Mouse (Mus musculus): ENCODE measurements around the gene Smg9. TPM values are rescaled to one million over a fixed set of nuclear protein-coding genes. Genes with fewer than 3 reads are reported as not detected.

Gene Smg9
- polyA plus RNA-seq, 2 experiments: 11.2 to 20.6 TPM

DNA sequence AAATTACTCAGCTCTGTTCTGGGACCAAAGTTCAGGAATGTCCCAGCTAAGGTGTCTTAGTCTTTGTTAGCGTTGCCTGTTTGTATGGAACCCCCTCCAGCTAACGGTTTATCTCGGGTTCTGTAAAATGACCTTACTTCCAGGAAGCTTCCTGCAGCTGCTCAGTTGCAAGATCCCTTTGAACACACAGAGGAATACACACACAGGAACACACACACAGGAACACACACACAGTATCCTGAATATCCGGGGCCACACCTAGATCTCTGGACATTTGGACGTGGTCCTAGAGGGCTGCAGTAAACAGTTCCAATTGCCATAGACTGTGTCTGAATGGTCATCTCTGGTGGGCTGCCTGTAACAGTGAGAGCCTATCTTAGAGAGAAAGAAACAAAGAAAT is 56.3 kb downstream of the Smg9 start:
- DNase-seq (ENCODE audit: low read depth in 3 of 3, low spot score in 3 of 3): no peak
- H3K9ac ChIP-seq (replicated peaks): no peak overlapping the region
- no peak overlapping the region for H3K4me2 ChIP-seq (ENCODE audit: low read depth)
- no peaks in the 10 kb centered on the region for H3K9me3 ChIP-seq (ENCODE audit: control insufficient read depth, low read length)
- WGBS (ENCODE audit: insufficient replicate concordance): 56% methylated on average over 5 of the region's 5 CpGs
- H3K36me3 ChIP-seq (replicated peaks; ENCODE audit: control insufficient read depth, insufficient read depth, low read depth): no peaks in the 10 kb centered on the region
- H3K27ac ChIP-seq: no peak overlapping the region
- H3K4me1 ChIP-seq (replicated peaks; ENCODE audit: control insufficient read depth in 2 of 2, insufficient read depth in 2 of 2, low read length in 1 of 2): peaks cover 0 to 5% of the 10 kb centered on the region in 2 experiments; a peak in 2 of 4 replicates
- no peak overlapping the region for H3K4me3 ChIP-seq (ENCODE audit: insufficient read depth in 1 of 2, low read depth in 2 of 2, low read length in 2 of 2)
- H3K27me3 ChIP-seq (ENCODE audit: control insufficient read depth, insufficient read depth, low read length): no peaks in the 10 kb centered on the region
- no peak for TF ChIP-seq EP300 (IDR thresholded peaks at IDR 0.05; ENCODE audit: low read depth)
- no peak for TF ChIP-seq CTCF (IDR thresholded peaks at IDR 0.05; ENCODE audit: low read depth)
- no peak for ATAC-seq (ENCODE audit: insufficient read depth)

GRCm38 (mm10) chr7:24457726-24458370 is 58.4 kb downstream of the Smg9 start:
- Histone ChIP-seq H3K27me3 (ENCODE audit: control insufficient read depth, insufficient read depth, low read length) (no peaks in the 10 kb centered on the region), H3K4me3 (ENCODE audit: insufficient read depth in 1 of 2, low read depth in 2 of 2, low read length in 2 of 2) (no peak overlapping the region), H3K27ac (no peak overlapping the region), H3K9ac (replicated peaks) (no peak overlapping the region), H3K4me2 (ENCODE audit: low read depth) (no peak overlapping the region), H3K9me3 (ENCODE audit: control insufficient read depth, low read length) (no peaks in the 10 kb centered on the region), H3K4me1 (replicated peaks; ENCODE audit: control insufficient read depth in 2 of 2, insufficient read depth in 2 of 2, low read length in 1 of 2) (peaks cover 0 to 4% of the 10 kb centered on the region in 2 experiments; a peak in 2 of 4 replicates), H3K36me3 (replicated peaks; ENCODE audit: control insufficient read depth, insufficient read depth, low read depth) (no peaks in the 10 kb centered on the region)
- 26% methylated on average over 10 of the region's 10 CpGs for WGBS (ENCODE audit: insufficient replicate concordance)
- TF ChIP-seq CTCF (IDR thresholded peaks at IDR 0.05; ENCODE audit: low read depth) (no peak), EP300 (IDR thresholded peaks at IDR 0.05; ENCODE audit: low read depth) (no peak)
- ATAC-seq (ENCODE audit: insufficient read depth) (no peak), DNase-seq (ENCODE audit: low read depth in 3 of 3, low spot score in 3 of 3) (no peak)

GRCm38 (mm10) chr7:24459440-24459839 is 60.0 kb downstream of the Smg9 start:
- DNase-seq (ENCODE audit: low read depth in 3 of 3, low spot score in 3 of 3): no peak
- Histone ChIP-seq H3K27ac (no peak overlapping the region), H3K4me2 (ENCODE audit: low read depth) (no peak overlapping the region), H3K4me1 (replicated peaks; ENCODE audit: control insufficient read depth in 2 of 2, insufficient read depth in 2 of 2, low read length in 1 of 2) (peaks cover 0 to 4% of the 10 kb centered on the region in 2 experiments; a peak in 2 of 4 replicates), H3K4me3 (ENCODE audit: insufficient read depth in 1 of 2, low read depth in 2 of 2, low read length in 2 of 2) (no peak overlapping the region), H3K9me3 (ENCODE audit: control insufficient read depth, low read length) (no peaks in the 10 kb centered on the region), H3K9ac (replicated peaks) (no peak overlapping the region), H3K36me3 (replicated peaks; ENCODE audit: control insufficient read depth, insufficient read depth, low read depth) (no peaks in the 10 kb centered on the region), H3K27me3 (ENCODE audit: control insufficient read depth, insufficient read depth, low read length) (no peaks in the 10 kb centered on the region)
- no peak for ATAC-seq (ENCODE audit: insufficient read depth)
- TF ChIP-seq CTCF (IDR thresholded peaks at IDR 0.05; ENCODE audit: low read depth): no peak
- WGBS (ENCODE audit: insufficient replicate concordance): 54% methylated on average over 5 of the region's 5 CpGs

DNA sequence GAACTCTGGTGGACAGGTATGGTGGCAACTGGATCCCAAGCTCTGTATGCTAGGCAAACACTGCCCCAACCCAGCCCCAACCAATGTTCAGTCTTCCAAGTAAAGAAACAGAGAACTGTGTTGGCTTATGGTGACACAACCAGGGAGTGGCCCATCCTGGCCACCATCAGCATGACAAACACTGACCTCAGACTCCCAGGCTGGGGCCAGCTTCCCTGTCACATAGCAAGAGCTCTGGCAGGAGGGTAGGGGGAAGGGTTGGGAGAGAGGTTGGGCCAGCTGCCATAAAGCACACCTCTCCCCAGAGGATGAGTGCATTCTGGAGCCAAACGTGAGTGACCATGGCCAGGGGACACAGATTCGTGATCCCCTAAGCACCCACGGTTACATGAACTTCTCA is 60.4 kb downstream of the Smg9 start:
- Histone ChIP-seq H3K4me2 (ENCODE audit: low read depth) (no peak overlapping the region), H3K27ac (no peak overlapping the region), H3K36me3 (replicated peaks; ENCODE audit: control insufficient read depth, insufficient read depth, low read depth) (no peaks in the 10 kb centered on the region), H3K9me3 (ENCODE audit: control insufficient read depth, low read length) (no peaks in the 10 kb centered on the region), H3K27me3 (ENCODE audit: control insufficient read depth, insufficient read depth, low read length) (no peaks in the 10 kb centered on the region), H3K4me3 (ENCODE audit: insufficient read depth in 1 of 2, low read depth in 2 of 2, low read length in 2 of 2) (no peak overlapping the region), H3K4me1 (replicated peaks; ENCODE audit: control insufficient read depth in 2 of 2, insufficient read depth in 2 of 2, low read length in 1 of 2) (peaks cover 0 to 4% of the 10 kb centered on the region in 2 experiments; a peak in 2 of 4 replicates), H3K9ac (replicated peaks) (no peak overlapping the region)
- no peak for TF ChIP-seq CTCF (IDR thresholded peaks at IDR 0.05; ENCODE audit: low read depth)
- no peak for TF ChIP-seq EP300 (IDR thresholded peaks at IDR 0.05; ENCODE audit: low read depth)
- DNase-seq (ENCODE audit: low read depth in 3 of 3, low spot score in 3 of 3) (no peak), ATAC-seq (ENCODE audit: insufficient read depth) (peak; percentile 28; the same call in 1 of the 2 replicates)
- 47% methylated on average over 3 of the region's 3 CpGs for WGBS (ENCODE audit: insufficient replicate concordance)

DNA sequence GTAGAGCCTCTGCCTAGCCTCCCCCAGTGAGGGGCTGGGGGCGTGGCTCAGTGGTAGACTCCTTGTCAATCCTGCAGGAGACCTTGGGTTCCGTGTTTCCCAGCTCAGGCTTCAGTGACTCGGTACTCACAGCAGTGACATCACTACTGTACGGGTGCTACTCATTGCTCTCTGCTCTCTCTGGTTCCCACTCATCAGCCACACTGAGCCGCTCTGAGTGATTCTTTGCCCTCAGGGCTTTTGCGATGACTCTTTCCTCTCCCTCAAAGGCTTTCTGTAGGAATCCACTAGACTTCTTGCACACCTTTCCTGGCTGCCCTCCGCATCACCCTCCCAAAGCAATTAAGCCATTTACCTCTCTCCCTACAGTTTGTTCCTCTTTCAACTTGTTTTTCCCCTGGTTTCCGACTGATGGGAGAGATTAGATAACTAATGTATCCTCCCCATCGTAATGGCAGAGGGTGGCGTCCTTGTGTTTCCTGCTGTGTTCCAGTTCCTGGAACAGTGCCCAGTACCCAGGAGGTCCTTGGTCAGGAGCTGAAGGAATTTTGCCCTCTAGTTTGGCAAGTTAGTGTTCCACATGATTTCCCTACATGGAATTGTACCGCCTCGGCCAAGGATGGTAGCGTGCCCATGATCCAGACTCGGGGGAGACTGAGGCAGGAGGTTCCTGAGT is 62.1 kb downstream of the Smg9 start:
- Histone ChIP-seq H3K9ac (replicated peaks) (no peak overlapping the region), H3K4me3 (ENCODE audit: insufficient read depth in 1 of 2, low read depth in 2 of 2, low read length in 2 of 2) (no peak overlapping the region), H3K27me3 (ENCODE audit: control insufficient read depth, insufficient read depth, low read length) (no peaks in the 10 kb centered on the region), H3K4me2 (ENCODE audit: low read depth) (no peak overlapping the region), H3K4me1 (replicated peaks; ENCODE audit: control insufficient read depth in 2 of 2, insufficient read depth in 2 of 2, low read length in 1 of 2) (peaks cover 0 to 4% of the 10 kb centered on the region in 2 experiments; a peak in 2 of 4 replicates), H3K27ac (no peak overlapping the region), H3K9me3 (ENCODE audit: control insufficient read depth, low read length) (no peaks in the 10 kb centered on the region), H3K36me3 (replicated peaks; ENCODE audit: control insufficient read depth, insufficient read depth, low read depth) (no peaks in the 10 kb centered on the region)
- no peak for TF ChIP-seq CTCF (IDR thresholded peaks at IDR 0.05; ENCODE audit: low read depth)
- no peak for TF ChIP-seq EP300 (IDR thresholded peaks at IDR 0.05; ENCODE audit: low read depth)
- WGBS (ENCODE audit: insufficient replicate concordance): 20% methylated on average over 14 of the region's 14 CpGs
- no peak for DNase-seq (ENCODE audit: low read depth in 3 of 3, low spot score in 3 of 3)
- ATAC-seq (ENCODE audit: insufficient read depth): no peak
